In the genomic region with DNA sequence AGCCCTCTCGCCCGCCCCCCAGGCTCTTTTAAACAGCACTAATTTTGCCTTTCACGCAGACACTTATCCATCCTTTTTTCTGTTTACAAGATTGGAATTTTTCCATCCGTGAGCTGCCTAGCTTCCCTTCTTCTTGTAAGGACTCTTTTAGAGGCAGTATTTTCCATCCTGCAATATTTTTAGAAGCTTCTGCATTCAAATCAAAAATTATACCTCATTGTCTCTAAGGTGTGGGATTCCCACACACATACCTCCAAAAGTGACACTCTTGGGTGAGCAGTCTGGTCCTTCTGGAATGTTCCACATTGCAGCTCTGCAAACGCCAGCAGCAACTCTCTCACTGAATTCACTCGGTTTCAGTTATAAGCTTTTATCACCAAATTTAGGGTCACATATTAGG, we compare ENCODE assay signal across 27 mouse cellular contexts. TPM values are rescaled to one million over a fixed set of nuclear protein-coding genes. Genes with fewer than 3 reads are reported as not detected.
"Had no signal": no experiment of that assay in that cellular context is flagged by ENCODE, and none has a peak within 500 bp of the region (broad histone marks: within the 10 kb centered on the region; RNA-seq: fewer than 3 reads in every experiment).

No protein-coding gene starts in this region.

- DNase-seq: retina, postnatal 1 day; right cerebral cortex, adult 18-20 months; right cerebral cortex, postnatal 14 days; right cerebral cortex, postnatal 25 days; right cerebral cortex, postnatal 4 days; spleen, adult 18-20 months; thymus, adult 18-20 months; thymus, adult 2 months; thymus, postnatal 14 days; thymus, postnatal 25 days; thymus, postnatal 36 days; thymus, postnatal 4 days had no signal

- H3K4me1 ChIP-seq: neural tube, embryonic 12.5 days; neural tube, embryonic 13.5 days; stomach, embryonic 15.5 days had no signal

- H3K27ac ChIP-seq: neural tube, embryonic 12.5 days; neural tube, embryonic 13.5 days; neural tube, embryonic 15.5 days; stomach, embryonic 15.5 days; stomach, postnatal 0 days had no signal

- H3K4me2 ChIP-seq: neural tube, embryonic 12.5 days; neural tube, embryonic 13.5 days; neural tube, embryonic 15.5 days; stomach, embryonic 15.5 days had no signal

- H3K36me3 ChIP-seq: neural tube, embryonic 12.5 days; neural tube, embryonic 13.5 days; neural tube, embryonic 15.5 days; stomach, embryonic 15.5 days had no signal

- H3K9me3 ChIP-seq: neural tube, embryonic 12.5 days; neural tube, embryonic 13.5 days; neural tube, embryonic 15.5 days; stomach, embryonic 15.5 days had no signal

- H3K27me3 ChIP-seq: neural tube, embryonic 12.5 days; neural tube, embryonic 13.5 days; neural tube, embryonic 15.5 days; stomach, embryonic 15.5 days had no signal

- H3K9ac ChIP-seq: neural tube, embryonic 12.5 days; neural tube, embryonic 13.5 days; neural tube, embryonic 15.5 days; stomach, embryonic 15.5 days had no signal

- H3K4me3 ChIP-seq: neural tube, embryonic 12.5 days; neural tube, embryonic 13.5 days; neural tube, embryonic 15.5 days; stomach, embryonic 15.5 days had no signal

RNA-seq across cellular contexts. Expression of a gene that starts 10.3 kb away (rescaled TPM):
- total RNA-seq: neutrophil, adult 5-6 weeks had no signal
- polyA plus RNA-seq: neural tube, embryonic 11.5 days; neural tube, embryonic 12.5 days had no signal

RNA-seq across cellular contexts. Expression of a gene that starts 20.8 kb away (rescaled TPM):
- total RNA-seq: neutrophil, adult 5-6 weeks had no signal
- polyA plus RNA-seq: neural tube, embryonic 11.5 days; neural tube, embryonic 12.5 days; neural tube, embryonic 13.5 days; neural tube, embryonic 14.5 days; neural tube, embryonic 15.5 days; small intestine, adult 2 months; spleen, adult 2 months; stomach, embryonic 14.5 days; stomach, embryonic 15.5 days; stomach, embryonic 16.5 days; stomach, postnatal 0 days; testis, adult 2 months; thymus, adult 2 months; thymus, postnatal 0 days; urinary bladder, adult 2 months had no signal

RNA-seq across cellular contexts. Expression of a gene that starts 24.8 kb away (rescaled TPM):
- total RNA-seq: neutrophil, adult 5-6 weeks had no signal
- polyA plus RNA-seq: neural tube, embryonic 11.5 days; neural tube, embryonic 12.5 days; neural tube, embryonic 13.5 days; neural tube, embryonic 14.5 days; neural tube, embryonic 15.5 days; stomach, embryonic 14.5 days; stomach, embryonic 15.5 days; stomach, embryonic 16.5 days; stomach, postnatal 0 days; testis, adult 2 months had no signal
